Mouse (Mus musculus) left cerebral cortex, postnatal 36 days (tissue): Measurements from ENCODE around the gene Adcy2. TPM values are rescaled to one million over a fixed set of nuclear protein-coding genes. Genes with fewer than 3 reads are reported as not detected.

Source experiments
- DNase-seq, 2 experiments: peaks; one replicate each; pipeline ENCODE4 v3.0.0; 2021 to 2022; ENCODE audit warnings: low spot score in 2 of 2, mixed read lengths in 1 of 2
- intact Hi-C: fragments of 180-260 bp; cut with DNase I; formaldehyde crosslinking; loops from one replicate; pipeline ENCODE4 v1.15.1; 2025
- total RNA-seq, 2 experiments: library from RNA; stranded (reverse); gene quantifications; 2 replicates each; pipeline ENCODE4 v1.2.3; 2021

The Adcy2 gene
- total RNA-seq, 2 experiments from 2014 or later, result 125 to 145 TPM

GRCm38 (mm10) chr13:68984000-68984399 is 15.3 kb downstream of the Adcy2 start:
- no peak for DNase-seq
- intact Hi-C loops, result no loop called here

DNA sequence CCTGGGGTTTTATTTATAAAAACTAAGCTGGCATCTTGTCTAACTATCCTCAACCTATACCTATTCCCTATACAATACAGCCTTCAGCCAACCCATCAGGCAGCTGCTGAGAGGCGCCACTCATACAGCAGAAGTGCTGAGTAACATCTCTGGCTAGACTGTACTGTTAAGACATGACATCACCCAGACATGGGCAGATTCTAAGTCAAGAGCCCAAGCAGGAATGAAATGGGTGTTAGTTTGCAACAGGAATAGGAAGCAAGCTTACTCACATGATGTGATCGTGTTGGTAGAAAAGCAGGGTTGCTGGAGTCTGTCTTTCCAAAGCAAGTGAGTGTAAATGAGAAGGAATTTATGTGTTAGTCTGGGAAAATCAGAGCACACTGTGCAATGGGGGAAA is 18.3 kb downstream of the Adcy2 start:
- intact Hi-C loops, result no loop called here
- DNase-seq, result no peak

DNA sequence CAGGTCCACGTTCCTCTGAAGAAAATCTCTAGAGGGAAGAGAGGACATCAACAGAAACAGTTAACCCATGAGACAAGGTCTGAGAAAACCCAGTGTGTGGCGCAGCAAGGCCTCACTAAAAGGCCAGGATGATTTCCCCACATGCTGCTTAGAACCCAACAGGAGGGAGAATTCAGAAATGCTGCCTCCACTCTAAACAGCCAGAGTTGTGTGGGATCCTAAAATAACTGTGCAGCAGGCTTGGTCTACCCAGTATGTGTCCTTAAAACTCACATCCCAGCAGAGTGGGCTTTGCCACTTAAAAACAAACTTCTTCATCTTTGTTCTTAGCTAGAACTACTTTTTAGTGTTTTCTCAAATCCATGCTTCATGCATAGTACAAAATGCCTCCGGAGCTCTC is 26.2 kb downstream of the Adcy2 start:
- intact Hi-C loops, result loop anchor here (5.0 kb wide), 1 partner anchor 41 kb away; no protein-coding TSS in a partner anchor
- peak in 1 of 2 experiments; percentile 27 for DNase-seq

- peak; percentile 56 to 70 for DNase-seq
Measured at GRCm38 (mm10) chr13:68961580-68961979, 37.8 kb downstream of the Adcy2 start.

DNA sequence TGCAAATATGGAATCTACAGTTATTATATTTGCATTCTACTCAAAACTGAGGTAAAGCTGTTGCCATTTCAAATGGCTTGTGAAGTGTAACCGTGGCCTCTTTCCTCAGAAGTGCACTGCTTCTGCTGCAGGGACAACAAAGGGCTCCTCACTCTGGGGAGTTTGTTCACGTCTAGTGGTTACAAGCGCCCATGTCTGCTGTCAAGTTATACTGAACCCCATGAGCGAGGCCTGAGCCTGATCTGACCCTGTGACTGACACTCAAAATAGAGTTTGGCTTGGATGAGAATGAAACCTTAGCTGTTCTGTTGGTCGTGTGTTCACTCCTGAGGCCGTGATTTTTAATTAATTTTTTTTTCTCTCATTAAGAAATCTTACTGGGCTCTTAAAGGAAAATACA is 38.8 kb downstream of the Adcy2 start:
- no peak for DNase-seq
- intact Hi-C loops, result no loop called here

More at GRCm38 (mm10) chr13:68961580-68961979, 37.8 kb downstream of the Adcy2 start:
- intact Hi-C loops, result no loop called here

DNA sequence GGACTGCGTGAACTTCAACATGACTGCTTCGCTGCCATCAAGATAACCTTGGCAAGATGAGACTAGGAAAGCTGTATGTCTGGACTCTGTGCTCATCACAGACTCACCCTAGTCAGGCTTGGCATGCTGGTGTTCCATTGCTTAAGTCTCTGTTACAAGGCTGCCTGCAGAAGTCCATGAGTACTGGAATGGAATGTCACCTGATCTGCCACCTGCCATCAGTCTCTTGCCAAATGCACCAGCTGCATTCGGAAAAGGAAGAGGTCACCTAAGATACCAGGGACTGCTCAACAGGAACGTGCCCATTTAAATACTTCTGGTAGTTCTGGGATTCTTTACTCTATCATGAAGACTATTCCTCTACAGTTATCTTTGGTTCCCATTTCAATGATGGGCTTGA is 39.9 kb downstream of the Adcy2 start:
- intact Hi-C loops, result no loop called here
- no peak for DNase-seq

GRCm38 (mm10) chr13:68942735-68943134 is 56.6 kb downstream of the Adcy2 start:
- intact Hi-C loops, result no loop called here
- no peak for DNase-seq

DNA sequence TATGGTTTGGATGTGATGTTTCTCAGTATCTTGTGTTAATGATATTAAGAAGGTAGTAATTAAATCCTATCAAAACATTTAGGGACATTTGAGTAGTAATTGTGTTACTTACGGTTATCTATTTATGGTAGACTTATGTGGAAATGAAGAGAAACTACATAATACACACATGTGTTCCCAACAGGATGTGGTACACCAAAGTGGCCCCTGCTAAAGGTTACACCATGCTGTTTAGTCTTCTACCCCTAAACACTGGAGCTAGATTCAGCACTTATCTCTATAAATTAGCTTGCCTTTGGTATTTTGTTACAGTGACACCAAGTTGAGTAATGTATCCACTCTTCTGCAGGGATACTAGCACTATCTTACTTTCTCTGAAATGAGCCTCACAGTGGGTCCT is 57.9 kb downstream of the Adcy2 start:
- DNase-seq, result no peak
- intact Hi-C loops, result no loop called here

DNA sequence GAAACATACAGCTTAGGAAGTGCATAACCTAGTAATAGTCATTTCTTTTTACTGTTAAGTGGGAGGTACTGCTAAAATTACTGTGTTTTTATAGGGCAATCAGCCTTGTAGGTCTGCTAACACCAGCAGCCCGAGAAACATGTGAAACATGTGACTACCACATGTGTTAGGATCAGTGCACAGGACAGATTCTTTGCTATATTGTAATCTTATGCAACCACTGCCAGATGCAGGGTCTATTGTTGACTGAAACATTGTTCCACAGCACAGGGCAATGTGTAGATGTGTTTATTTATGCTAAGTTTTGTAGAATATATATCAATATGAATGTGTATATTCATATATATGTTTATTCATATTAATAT is 67.1 kb downstream of the Adcy2 start:
- intact Hi-C loops, result loop anchor here (5.0 kb wide), 1 partner anchor 40 kb away; no protein-coding TSS in a partner anchor
- DNase-seq, result no peak

DNA sequence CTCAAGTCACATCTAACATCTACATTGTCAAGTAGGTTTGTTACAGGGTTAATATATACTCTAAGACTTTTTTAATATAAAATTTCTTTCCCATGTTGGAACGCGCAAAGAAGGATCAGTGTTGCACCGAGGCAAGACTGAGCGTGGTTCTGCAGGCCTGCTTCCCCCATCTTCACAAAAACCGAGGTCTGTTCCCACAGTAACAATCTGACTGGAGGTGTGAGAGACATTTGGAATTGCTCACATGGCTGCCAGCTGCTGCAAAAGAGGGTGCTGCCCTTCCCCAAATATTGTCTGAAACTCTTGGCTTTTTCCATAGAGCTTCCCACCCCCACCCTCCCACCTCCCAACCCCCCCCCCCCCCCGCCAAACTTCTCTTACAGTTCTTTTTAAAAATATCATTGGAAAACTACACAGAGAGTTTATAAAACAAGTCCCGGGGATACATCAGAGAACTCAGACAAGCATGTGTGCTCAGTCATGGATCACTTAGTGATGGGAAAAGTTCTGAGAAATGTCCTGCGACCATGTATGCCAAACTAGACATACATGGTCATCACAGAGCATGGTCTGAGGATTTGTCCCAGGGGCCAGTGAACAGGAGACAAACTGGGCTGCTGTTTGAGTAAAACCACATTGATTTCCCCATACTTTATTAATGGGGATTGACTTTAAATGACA is 67.6 kb downstream of the Adcy2 start:
- intact Hi-C loops, result loop anchor here (5.0 kb wide), 1 partner anchor 41 kb away; no protein-coding TSS in a partner anchor
- DNase-seq, result peak; percentile 30 to 47

DNA sequence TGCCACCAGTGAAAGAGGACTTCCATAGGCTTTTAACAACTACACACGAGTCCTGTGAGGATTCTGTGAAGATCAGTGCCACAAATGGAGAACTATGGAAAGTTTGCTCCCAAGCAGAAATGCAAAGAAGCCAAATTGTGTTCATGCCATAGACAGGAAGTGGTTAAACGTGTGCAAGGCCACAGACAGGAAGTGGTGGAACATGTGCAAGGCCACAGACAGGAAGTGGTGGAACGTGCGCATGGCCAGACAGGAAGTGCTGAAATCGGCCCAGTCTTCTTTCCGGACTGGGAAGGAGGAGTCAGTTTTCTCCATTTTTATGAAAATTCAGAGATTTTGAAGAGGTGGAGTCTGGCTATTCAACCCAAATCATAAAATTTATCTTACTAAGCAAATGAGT is 70.9 kb downstream of the Adcy2 start:
- intact Hi-C loops, result no loop called here
- no peak for DNase-seq

DNA sequence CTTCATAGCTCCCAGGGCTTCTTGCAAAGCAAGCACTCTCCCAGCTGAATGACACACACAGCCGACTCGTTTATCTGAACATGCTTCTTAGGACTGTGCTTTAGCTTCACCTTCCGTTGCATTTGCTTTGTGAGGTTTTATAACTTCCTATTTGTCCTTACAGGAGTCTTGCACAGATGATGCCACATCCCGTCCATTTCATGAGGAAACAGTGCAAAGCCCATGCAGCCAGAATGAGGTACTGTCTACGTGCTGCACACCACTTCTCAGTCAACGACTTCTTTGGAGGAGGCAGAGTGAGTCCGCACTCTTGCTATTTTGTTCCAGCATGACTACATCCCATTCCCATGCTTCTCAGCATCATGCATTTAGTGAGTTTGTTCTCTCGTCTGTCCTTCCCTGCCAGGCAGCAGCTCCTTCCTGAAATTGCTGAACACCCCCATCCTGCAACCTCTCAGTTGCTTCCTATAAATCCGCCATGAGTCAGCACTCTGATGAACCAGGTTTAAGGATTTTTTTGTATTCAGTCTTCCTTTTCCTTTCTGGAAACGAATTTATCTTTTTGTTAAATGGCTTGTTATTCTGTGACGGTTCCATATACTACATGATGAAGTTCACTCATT is 85.6 kb downstream of the Adcy2 start:
- intact Hi-C loops, result no loop called here
- DNase-seq, result no peak

DNA sequence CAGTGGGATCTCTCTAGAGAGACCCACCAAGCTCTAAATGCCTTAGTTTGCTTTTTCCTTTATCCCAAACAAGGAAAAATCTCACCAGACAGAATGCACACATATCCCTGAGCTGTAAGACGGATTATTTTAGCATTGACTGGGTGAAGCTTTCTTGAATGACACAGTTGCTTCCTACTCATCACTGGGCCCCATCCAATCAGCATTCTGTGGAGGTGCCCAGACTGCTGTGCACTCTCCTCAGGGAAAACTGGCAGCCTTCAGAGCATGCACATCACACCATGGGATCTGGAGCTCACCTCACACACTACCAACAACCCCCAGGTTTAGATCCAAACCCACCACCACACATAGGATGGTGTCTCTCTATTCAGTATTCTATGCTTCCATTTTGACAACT is 92.7 kb downstream of the Adcy2 start:
- peak; percentile 34 to 66 for DNase-seq
- intact Hi-C loops, result no loop called here

DNA sequence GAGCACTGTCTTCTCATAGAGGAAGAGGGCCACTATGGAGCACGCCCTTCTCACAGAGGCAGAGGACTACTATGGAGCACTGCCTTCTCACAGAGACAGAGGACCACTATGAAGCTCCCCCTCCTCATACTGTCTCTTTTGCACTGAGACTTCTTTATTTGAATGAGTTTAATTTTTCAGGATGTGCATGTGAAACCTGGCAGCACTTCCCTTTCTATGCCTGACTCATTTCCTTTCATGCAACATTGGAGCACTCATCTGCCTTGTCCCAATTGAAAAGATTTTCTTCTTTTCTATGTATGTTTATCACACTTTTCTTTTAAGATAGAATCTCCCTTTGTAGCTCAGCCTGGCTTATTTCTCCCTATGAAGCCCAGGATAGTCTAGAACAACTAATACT is 96.6 kb downstream of the Adcy2 start:
- DNase-seq, result no peak
- intact Hi-C loops, result no loop called here

GRCm38 (mm10) chr13:68889929-68890593 is 109.3 kb downstream of the Adcy2 start:
- intact Hi-C loops, result loop anchor here (5.0 kb wide), 1 partner anchor 73 kb away; no protein-coding TSS in a partner anchor
- peak; percentile 72 to 79 for DNase-seq

GRCm38 (mm10) chr13:68868776-68869175 is 130.6 kb downstream of the Adcy2 start:
- DNase-seq, result peak in 1 of 2 experiments; percentile 8
- intact Hi-C loops, result no loop called here

GRCm38 (mm10) chr13:68867940-68868655 is 131.2 kb downstream of the Adcy2 start:
- peak in 1 of 2 experiments; percentile 13 for DNase-seq
- intact Hi-C loops, result no loop called here

- DNase-seq, result no peak
- intact Hi-C loops, result no loop called here
Measured at GRCm38 (mm10) chr13:68860036-68860435, 139.3 kb downstream of the Adcy2 start.

- DNase-seq, result no peak
- intact Hi-C loops, result no loop called here
Measured at GRCm38 (mm10) chr13:68848265-68848664, 151.1 kb downstream of the Adcy2 start.

GRCm38 (mm10) chr13:68839517-68839916 is 159.8 kb downstream of the Adcy2 start:
- intact Hi-C loops, result no loop called here
- no peak for DNase-seq
